Mouse (Mus musculus): ENCODE measurements around the gene Alkbh5. TPM values are rescaled to one million over a fixed set of nuclear protein-coding genes. Genes with fewer than 3 reads are reported as not detected.
"Not testable (repeated sequence)": the region's sequence is repeated elsewhere in the genome, so short reads cannot be mapped to it uniquely, and the experiment has no call there.

The Alkbh5 gene
- polyA plus RNA-seq, 1 experiment from 2014 or later, result 33.0 TPM

DNA sequence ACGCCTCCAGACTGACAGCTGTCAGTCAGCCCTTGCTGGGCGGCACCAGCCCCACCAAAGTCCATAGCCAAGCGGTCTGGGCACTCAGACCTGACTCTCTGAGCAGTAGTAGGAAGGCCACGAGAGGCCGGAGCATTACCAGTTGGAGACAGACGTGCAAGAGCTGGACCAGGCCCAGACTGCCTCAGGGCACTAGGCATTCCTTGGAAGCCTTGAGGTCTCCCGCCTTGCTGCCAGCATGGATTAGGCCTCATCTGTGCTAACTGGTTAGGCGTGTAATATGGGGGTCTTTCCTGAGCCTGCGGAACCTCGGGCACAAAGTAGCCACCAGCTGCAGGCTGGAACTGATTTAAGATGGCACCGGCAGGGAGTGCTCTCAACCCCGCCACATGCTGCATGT lies 37.8 kb downstream of the Alkbh5 start:
- H3K4me2 ChIP-seq (ENCODE audit: low read depth, low read length); H3K36me3 ChIP-seq (ENCODE audit: control insufficient read depth, insufficient read depth, low read length); H3K27me3 ChIP-seq (ENCODE audit: control insufficient read depth, insufficient read depth, low read depth, low read length); H3K9me3 ChIP-seq (ENCODE audit: control insufficient read depth, low read length); H3K4me1 ChIP-seq (replicated peaks; ENCODE audit: control insufficient read depth, insufficient read depth, low read length); ATAC-seq (ENCODE audit: low read depth); H3K27ac ChIP-seq (ENCODE audit: low read length); H3K4me3 ChIP-seq (ENCODE audit: low read length); H3K9ac ChIP-seq (ENCODE audit: low read length): not testable (repeated sequence)
- 79% methylated on average over 9 of the region's 12 CpGs for WGBS

Other genes with a start within 250 kb of the Alkbh5 start
- gene Tom1l2, start 183.5 kb upstream of the Alkbh5 start, polyA plus RNA-seq (2015; fragmentation: Nextera tagmentation; extraction: Ambion mirVana), result 29.6 and 33.4 TPM in 2 replicates
- 11.2 and 11.3 TPM in 2 replicates for gene Drc3, start 183.1 kb upstream of the Alkbh5 start, polyA plus RNA-seq (2015; fragmentation: Nextera tagmentation; extraction: Ambion mirVana)
- gene Gid4, start 119.2 kb upstream of the Alkbh5 start, polyA plus RNA-seq (2015; fragmentation: Nextera tagmentation; extraction: Ambion mirVana), result 21.0 and 22.3 TPM in 2 replicates
- gene Atpaf2, start 117.9 kb upstream of the Alkbh5 start, polyA plus RNA-seq (2015; fragmentation: Nextera tagmentation; extraction: Ambion mirVana), result 45.6 and 45.9 TPM in 2 replicates
- 93.5 and 98.1 TPM in 2 replicates for gene Drg2, start 81.8 kb upstream of the Alkbh5 start, polyA plus RNA-seq (2015; fragmentation: Nextera tagmentation; extraction: Ambion mirVana)
- gene Myo15, start 67.0 kb upstream of the Alkbh5 start, polyA plus RNA-seq (2015; fragmentation: Nextera tagmentation; extraction: Ambion mirVana), result 0.05 and 0.08 TPM in 2 replicates
- gene Llgl1, start 163.3 kb downstream of the Alkbh5 start, polyA plus RNA-seq (2015; fragmentation: Nextera tagmentation; extraction: Ambion mirVana), result 51.3 TPM in 2 replicates
- gene Flii, start 190.9 kb downstream of the Alkbh5 start, polyA plus RNA-seq (2015; fragmentation: Nextera tagmentation; extraction: Ambion mirVana), result 90.8 and 98.7 TPM in 2 replicates
- 13.9 and 14.0 TPM in 2 replicates for gene Mief2, start 192.0 kb downstream of the Alkbh5 start, polyA plus RNA-seq (2015; fragmentation: Nextera tagmentation; extraction: Ambion mirVana)
- 13.9 and 17.3 TPM in 2 replicates for gene Top3a, start 241.0 kb downstream of the Alkbh5 start, polyA plus RNA-seq (2015; fragmentation: Nextera tagmentation; extraction: Ambion mirVana)
- gene Smcr8, start 241.1 kb downstream of the Alkbh5 start, polyA plus RNA-seq (2015; fragmentation: Nextera tagmentation; extraction: Ambion mirVana), result 5.5 and 5.8 TPM in 2 replicates